Mouse (Mus musculus) cerebellum, postnatal 4 days (tissue): Measurements from ENCODE around the gene Il13.

Experiments
- DNase-seq, 2 experiments: peaks; one replicate each; pipeline ENCODE4 v3.0.0; 2022; ENCODE audit warnings: low spot score in 2 of 2, mixed read lengths in 1 of 2

The Il13 gene

DNA sequence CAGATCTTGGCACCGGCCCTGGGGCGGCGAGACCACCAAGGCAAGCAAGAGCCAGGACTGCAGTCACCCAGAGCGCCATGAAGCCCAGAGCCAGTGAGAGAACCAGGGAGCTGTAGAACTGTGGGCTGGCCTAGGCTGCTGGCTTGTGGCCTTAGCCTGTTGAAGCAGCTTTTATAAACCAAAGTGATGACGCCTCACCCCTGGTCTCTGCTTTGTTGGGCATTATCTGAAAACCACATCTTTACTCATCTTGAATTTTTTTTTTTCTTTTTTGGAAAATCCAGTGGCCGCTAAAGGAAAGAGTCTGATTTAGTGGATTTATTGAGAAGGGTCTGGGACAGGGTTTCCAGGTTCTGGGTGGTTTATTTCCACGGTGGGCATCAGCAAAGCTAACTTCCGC lies at the start of gene Il13:
Il13 (minus strand) TSS at position 147 of the 400 bp plus-strand sequence.
- no peak for DNase-seq

GRCm38 (mm10) chr11:53682994-53683530 lies 48.6 kb upstream of the Il13 start:
- DNase-seq, result no peak

- no peak for DNase-seq
These were observed 47.7 kb upstream of the Il13 start for GRCm38 (mm10) chr11:53682170-53682569.

DNA sequence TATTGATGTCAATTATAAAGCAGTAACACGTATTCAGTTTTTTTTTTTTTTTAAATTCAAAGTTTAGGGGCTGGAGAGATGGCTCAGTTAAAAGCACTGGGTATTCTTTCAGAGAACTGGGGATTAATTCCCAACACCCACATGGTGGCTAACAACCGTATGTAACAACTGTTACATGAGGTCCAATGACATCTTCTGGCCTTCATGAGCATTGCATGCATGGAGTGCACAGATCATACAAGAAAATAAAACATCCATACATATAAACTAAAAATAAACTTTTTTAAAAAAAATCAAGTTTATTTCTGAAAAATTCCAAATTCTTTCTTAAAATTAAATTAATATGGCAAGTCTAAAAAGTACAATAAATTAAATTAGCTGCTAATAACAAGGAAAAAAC lies 47.2 kb upstream of the Il13 start:
- no peak for DNase-seq

GRCm38 (mm10) chr11:53680141-53680540 lies 45.6 kb upstream of the Il13 start:
- no peak for DNase-seq

DNA sequence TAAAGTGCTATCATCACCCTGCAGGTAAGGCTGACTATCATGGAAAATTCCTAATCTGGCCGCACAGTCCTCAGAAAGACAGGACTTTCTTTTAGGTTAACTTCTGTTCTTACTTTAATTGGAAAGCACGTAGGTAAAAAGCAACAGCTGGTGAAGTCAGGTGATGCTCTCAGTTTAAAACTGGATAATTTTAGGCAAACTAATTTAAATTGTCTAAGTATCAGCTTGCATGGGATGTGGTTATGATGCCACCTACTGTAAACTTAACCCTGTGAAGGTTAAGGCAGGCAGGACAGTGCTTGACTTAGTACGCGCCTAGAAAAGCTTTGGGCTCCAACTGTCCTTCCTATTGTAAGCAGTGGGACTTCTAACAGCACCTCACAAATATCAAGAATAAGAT lies 36.9 kb upstream of the Il13 start:
- no peak for DNase-seq

- no peak for DNase-seq
These were observed 29.6 kb upstream of the Il13 start for GRCm38 (mm10) chr11:53664091-53664490.

DNA sequence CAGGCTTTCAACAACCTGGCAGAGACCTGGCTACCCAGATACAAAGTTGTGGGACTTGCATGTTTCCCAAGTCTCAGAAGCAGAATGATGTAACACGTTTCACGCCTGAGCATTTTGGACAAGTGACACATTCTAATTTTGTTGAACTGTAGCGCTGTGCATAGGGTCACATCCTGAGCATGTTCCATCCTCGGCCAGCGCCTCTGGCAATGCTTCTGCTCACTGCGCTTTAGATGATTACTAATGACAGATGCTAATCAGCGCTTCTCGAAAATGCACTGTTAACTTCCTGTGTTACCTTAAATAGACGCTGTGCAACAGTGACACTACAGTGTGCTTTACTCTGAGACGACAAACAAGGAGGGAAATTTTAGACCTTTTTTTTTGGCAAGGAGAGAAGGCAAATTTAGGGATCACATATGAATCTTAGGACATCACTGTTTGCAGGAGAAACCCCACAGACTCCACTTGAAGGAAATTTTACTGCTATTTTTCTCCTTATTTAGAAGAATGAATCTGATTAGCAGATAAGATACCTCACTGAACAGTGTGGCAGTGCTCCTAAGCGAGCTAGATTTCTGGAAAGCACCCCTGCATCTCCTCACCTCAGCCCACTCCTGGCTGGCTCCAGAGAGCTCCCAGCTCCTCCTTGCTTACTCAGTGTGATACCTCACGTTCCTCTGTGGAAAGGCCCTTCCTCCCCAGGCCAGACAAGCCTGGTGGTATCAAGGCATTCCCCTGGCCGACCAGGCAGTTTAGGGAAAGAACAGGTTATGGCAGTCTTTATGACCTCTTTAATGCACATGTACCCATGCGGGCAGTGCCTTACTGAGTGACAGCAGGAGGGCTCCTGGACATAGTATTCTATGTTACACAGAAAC lies 28.5 kb upstream of the Il13 start:
- DNase-seq, result no peak

- no peak for DNase-seq
These were observed 23.3 kb upstream of the Il13 start for GRCm38 (mm10) chr11:53657828-53658227.

GRCm38 (mm10) chr11:53657381-53657780 lies 22.9 kb upstream of the Il13 start:
- DNase-seq, result no peak

DNA sequence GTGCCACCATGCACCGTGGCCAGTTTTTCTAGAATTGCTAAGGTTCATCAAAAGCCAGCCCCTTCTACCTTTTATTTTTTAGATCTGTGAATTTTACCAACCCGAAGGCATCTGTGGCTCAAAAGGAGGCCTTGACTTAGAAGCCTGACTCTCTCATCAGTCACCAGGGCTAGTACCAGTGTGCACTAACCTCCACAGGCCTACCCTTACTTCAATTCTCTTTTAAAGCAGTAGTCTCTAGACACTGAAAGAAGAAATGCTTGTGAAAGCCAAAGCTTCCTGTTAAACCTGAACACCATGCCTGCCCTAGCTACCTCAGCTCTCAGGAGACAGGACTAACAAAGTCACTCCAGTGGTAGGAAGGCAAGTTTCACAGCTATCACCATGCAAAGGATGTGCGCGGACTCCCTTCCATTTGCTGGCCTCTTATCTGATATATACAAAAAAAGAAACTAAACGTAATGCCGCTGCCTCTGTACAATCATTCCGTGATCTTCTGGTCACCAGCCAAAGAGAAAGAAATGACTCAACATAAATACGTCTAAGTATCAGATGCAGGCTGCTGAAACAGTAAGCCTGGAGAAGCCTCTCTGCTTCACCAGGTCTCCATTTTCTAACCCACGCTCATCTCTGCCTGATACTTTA lies 22.2 kb upstream of the Il13 start:
- no peak for DNase-seq

DNA sequence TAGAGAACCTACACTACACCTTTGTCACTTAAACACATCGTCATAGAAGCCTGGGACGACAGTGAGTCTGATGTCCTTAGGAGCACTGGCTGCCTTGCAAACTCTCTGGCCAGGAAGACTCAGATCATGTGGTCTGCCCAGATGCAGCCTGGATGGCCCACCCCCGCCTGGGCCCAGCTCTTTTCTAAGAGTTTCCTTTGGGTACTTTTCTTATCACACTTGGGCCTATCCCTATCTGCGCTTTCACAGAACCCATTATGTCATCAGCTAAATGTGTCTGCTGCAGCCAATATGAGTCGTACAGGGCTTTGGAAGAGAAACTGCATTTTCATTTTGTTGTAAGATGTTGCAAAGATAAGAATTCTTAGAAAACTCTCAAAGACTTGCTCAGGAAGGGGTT lies 20.5 kb upstream of the Il13 start:
- no peak for DNase-seq

DNA sequence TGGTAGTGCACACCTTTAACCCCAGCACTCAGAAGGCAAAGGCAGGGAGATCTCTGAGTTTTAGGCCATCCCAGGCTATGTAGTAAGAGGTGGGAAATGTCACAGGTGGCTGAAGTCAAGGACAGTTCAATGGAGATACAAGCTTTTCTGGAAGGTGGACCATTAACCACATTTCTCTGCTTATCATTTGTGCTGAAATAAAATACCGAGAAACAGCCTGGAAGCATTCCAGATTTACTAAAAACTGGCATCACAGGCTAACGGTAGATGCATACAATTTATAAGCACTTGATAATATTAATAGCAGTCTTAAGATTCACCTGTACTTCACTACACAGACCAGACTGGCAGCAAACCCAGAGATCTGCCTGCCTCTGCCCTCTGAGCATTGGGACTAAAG lies 17.9 kb upstream of the Il13 start:
- no peak for DNase-seq

DNA sequence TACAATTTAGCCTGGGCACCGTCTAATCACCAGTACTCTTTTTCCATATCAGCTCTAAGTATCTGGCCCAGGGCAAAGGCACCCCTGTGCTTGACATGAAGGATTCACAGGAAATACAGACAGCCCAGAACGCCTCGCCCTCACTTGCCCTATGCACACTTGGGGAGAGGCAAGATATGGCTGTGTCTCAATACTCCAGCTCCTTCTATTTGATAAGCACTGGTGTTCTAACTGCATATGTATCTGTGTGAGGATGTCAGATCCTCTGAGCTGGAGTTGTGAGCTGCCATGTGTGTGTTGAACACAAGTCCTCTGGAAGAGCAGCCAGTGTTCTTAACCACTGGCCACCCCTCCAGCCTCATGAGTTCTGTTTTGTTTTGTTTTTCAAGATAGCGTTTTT lies 16.9 kb upstream of the Il13 start:
- DNase-seq, result no peak

DNA sequence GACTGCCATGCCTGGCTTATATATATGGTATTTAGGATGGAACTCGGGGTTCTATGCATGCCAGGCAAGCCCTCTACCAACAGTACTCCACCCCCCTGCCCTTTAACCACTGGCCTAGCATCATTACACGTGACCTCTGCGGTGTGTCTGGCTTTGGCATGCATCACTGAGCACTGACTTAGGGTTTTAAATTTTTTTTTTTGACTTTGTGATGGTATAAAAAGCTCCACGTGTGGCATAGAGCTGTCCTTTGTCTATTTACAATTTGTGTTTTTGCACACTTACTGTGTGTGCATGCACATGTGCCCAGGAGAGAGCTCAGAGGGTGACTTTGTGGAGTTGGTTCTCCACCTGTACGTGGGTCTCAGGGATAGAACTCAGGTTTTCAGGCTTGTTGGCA lies 9.5 kb upstream of the Il13 start:
- DNase-seq, result no peak

GRCm38 (mm10) chr11:53642744-53643279 lies 8.3 kb upstream of the Il13 start:
- no peak for DNase-seq

DNA sequence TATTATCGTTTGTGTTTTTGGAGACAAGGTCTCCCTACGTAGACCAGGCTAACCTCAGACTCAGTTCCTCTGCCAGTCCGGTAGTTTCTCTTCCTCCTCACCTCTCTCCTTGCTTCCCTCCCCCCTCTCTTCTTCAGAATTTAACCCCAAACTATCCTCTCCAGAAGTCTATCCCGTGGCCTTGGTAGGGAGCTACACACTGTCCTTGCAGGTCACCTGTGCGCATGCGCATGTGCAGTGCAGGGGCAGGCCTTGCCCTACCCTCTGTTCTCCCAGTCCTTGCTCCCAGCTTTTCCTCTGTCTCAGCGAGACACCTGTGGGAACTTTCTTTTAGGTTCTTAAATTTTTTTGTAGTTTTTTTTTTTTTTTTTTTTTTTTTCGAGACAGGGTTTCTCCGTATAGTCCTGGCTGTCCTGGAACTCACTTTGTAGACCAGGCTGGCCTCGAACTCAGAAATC lies 3.3 kb upstream of the Il13 start:
- no peak for DNase-seq

DNA sequence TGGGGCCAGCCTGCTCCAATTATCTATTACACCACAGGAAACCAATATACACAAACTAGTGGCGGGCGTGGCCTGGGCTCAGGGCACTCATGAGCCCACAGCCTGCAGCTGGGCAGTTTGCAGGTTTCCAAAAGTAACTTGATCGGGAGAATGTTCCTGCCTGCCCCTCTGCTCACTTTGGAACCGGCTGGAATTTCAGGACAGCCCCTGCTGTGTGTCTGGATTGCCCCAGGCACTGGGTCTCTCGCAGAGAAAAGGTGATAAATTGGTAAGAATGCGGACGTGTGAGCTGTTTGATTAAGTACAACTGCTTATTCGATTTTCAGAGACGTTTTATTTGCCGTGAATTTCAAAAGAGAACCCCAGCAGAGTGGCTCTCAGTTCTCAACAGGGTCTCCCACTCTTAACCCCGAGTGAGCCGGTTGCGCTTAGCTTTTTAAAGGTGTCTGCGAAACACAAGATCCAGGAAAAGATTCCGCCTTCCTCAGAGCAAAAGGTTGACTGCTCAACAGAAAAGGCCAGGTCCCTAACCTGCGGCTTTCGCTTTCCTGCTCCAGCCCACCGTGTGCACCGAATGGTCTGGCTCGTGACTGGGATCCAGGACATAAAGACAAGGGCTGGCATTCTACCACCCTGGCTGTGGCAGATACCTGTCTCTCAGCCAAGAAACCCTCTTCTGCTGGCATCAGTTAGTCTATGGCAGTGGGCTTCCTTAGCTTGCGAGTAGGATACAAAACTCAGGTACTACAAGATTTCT lies 2.7 kb upstream of the Il13 start:
- no peak for DNase-seq

DNA sequence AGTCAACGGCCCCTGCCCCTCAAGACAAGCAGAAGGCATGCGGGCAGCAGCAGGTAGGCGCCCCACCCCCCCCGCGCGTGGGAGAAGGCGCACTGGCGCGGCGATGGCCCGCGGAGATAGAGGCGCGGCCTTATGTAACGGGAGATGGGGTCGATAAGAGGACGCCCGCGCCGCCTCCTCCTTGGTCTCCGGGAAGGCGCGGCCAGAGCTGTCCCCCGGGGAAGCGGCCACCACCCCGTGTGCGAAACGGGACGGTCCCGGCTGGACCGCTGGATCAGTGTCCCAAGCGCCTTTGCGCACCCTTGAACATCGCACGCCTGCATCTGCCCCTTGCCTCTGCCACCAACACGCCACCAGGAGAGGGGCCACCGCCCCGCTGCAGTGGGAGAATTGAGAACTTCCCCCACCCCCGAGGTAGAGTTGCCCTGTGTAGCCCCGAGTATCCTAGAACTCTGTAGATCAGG lies 1.7 kb upstream of the Il13 start:
- peak in 1 of 2 experiments; percentile 20 for DNase-seq

GRCm38 (mm10) chr11:53635590-53636182 lies 1.2 kb upstream of the Il13 start:
- DNase-seq, result no peak

DNA sequence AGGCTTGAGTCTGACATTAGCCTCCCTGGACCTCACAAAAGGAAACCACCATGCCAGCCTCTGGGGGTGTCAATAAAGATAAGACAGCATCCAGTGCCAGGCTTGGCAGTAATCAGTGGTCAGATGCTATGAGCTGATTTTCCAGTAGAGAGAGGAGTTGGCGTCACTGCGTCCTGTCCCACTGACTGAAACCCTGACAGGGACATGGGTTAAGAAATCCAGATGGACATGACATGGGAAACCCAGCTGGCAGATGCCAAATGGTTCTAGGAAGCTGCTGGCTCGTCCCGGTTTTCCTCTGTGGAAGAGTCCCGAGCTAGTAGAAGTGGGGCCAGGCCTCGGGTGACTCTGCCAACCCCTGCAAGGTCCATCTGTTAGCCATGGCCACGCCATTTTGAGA lies 858 bp downstream of the Il13 start:
- peak in 1 of 2 experiments; percentile 19 for DNase-seq
